8 mouse cellular contexts compared by ENCODE assay signal in genomic region chr8:3671980-3672491, GRCm38 (mm10). TPM values are rescaled to one million over a fixed set of nuclear protein-coding genes. Genes with fewer than 3 reads are reported as not detected.
DNase-seq lines count a peak whose midpoint lies in the region; ATAC-seq and TF ChIP-seq lines count a peak whose summit lies in the region.

Gene Fcor (minus strand): TSS chr8:3672362.

- H3K27ac ChIP-seq in forebrain, embryonic 11.5 days (ENCODE audit: low read depth, low read length): peak within 1 kb of the TSS; percentile 37; the same call in 1 of the 2 replicates
- no peak within 1 kb of the TSS for H3K27ac ChIP-seq in heart, embryonic 16.5 days (ENCODE audit: low read length)
- no peak within 1 kb of the TSS for H3K27ac ChIP-seq in liver, embryonic 15.5 days (replicated peaks)
- peak within 1 kb of the TSS; percentile 76 for H3K27ac ChIP-seq in neural tube, embryonic 13.5 days (replicated peaks)
- H3K27ac ChIP-seq in testis, adult 2 months (ENCODE audit: control insufficient read depth, insufficient read depth, low read depth, low read length): no peak within 1 kb of the TSS

- peak within 1 kb of the TSS; percentile 47 for H3K4me3 ChIP-seq in forebrain, embryonic 11.5 days (ENCODE audit: low read depth, low read length)
- peak within 1 kb of the TSS; percentile 63 for H3K4me3 ChIP-seq in heart, embryonic 16.5 days (ENCODE audit: low read length)
- H3K4me3 ChIP-seq in liver, embryonic 15.5 days (replicated peaks): peak within 1 kb of the TSS; percentile 57
- H3K4me3 ChIP-seq in neural tube, embryonic 13.5 days: peak within 1 kb of the TSS; percentile 50
- peak within 1 kb of the TSS; percentile 83 for H3K4me3 ChIP-seq in testis, adult 2 months (ENCODE audit: control insufficient read depth, low read depth, low read length)

- TF ChIP-seq CTCF in testis, adult 2 months (IDR thresholded peaks at IDR 0.05; ENCODE audit: control insufficient read depth, insufficient read depth, insufficient replicate concordance, low read depth, low read length): peak; percentile 83

- WGBS in forebrain, embryonic 11.5 days: under 1% methylated on average over 23 of the region's 23 CpGs
- WGBS in heart, embryonic 16.5 days: under 1% methylated on average over 23 of the region's 23 CpGs
- WGBS in liver, embryonic 15.5 days (ENCODE audit: insufficient replicate concordance): under 1% methylated on average over 23 of the region's 23 CpGs
- WGBS in neural tube, embryonic 13.5 days: 1% methylated on average over 23 of the region's 23 CpGs

- no peaks in the 10 kb centered on the region for H3K9me3 ChIP-seq in forebrain, embryonic 11.5 days (ENCODE audit: control insufficient read depth, low read length)
- H3K9me3 ChIP-seq in heart, embryonic 16.5 days (replicated peaks; ENCODE audit: control insufficient read depth, low read length): no peaks in the 10 kb centered on the region
- H3K9me3 ChIP-seq in liver, embryonic 15.5 days (replicated peaks): no peaks in the 10 kb centered on the region
- H3K9me3 ChIP-seq in neural tube, embryonic 13.5 days: no peaks in the 10 kb centered on the region

- TF ChIP-seq POLR2A in testis, adult 2 months (IDR thresholded peaks at IDR 0.05; ENCODE audit: control insufficient read depth, low read depth, low read length): no peak

- no peaks in the 10 kb centered on the region for H3K4me1 ChIP-seq in forebrain, embryonic 11.5 days (replicated peaks; ENCODE audit: control insufficient read depth, insufficient read depth, low read length)
- peaks cover 4% of the 10 kb centered on the region; the same call in 1 of the 2 replicates for H3K4me1 ChIP-seq in heart, embryonic 16.5 days (ENCODE audit: control insufficient read depth, insufficient read depth, low read length)
- peaks cover 17% of the 10 kb centered on the region for H3K4me1 ChIP-seq in liver, embryonic 15.5 days (replicated peaks)
- peaks cover 12% of the 10 kb centered on the region for H3K4me1 ChIP-seq in neural tube, embryonic 13.5 days (replicated peaks)
- peaks cover 6% of the 10 kb centered on the region for H3K4me1 ChIP-seq in testis, adult 2 months (ENCODE audit: control insufficient read depth, insufficient read depth, low read length)

- ATAC-seq in forebrain, embryonic 11.5 days (replicated peaks; ENCODE audit: low FRiP score): peak; percentile 81
- ATAC-seq in heart, embryonic 16.5 days (replicated peaks; ENCODE audit: extremely low read depth, insufficient read depth, low FRiP score): peak; percentile 67
- peak; percentile 53 for ATAC-seq in liver, embryonic 15.5 days (ENCODE audit: insufficient read depth)
- ATAC-seq in neural tube, embryonic 13.5 days (ENCODE audit: low read depth): peak; percentile 88

- H3K36me3 ChIP-seq in forebrain, embryonic 11.5 days (ENCODE audit: control insufficient read depth, insufficient read depth, low read length): no peaks in the 10 kb centered on the region
- H3K36me3 ChIP-seq in heart, embryonic 16.5 days (ENCODE audit: control insufficient read depth, insufficient read depth): no peaks in the 10 kb centered on the region
- no peaks in the 10 kb centered on the region for H3K36me3 ChIP-seq in liver, embryonic 15.5 days (replicated peaks)
- no peaks in the 10 kb centered on the region for H3K36me3 ChIP-seq in neural tube, embryonic 13.5 days
- H3K36me3 ChIP-seq in testis, adult 2 months (ENCODE audit: control insufficient read depth, insufficient read depth, low read length): no peaks in the 10 kb centered on the region

- peak within 1 kb of the TSS; percentile 50 for H3K4me2 ChIP-seq in forebrain, embryonic 11.5 days (ENCODE audit: low read depth, low read length, severe bottlenecking)
- peak within 1 kb of the TSS; percentile 74 for H3K4me2 ChIP-seq in heart, embryonic 16.5 days (ENCODE audit: low read depth, low read length)
- peak within 1 kb of the TSS; percentile 73 for H3K4me2 ChIP-seq in liver, embryonic 15.5 days
- peak within 1 kb of the TSS; percentile 58 for H3K4me2 ChIP-seq in neural tube, embryonic 13.5 days

- peak; percentile 82 to 89 for DNase-seq in CD8-positive naive resting alpha-beta T cell, adult 2 months (ENCODE audit: low read depth in 2 of 2, low spot score in 2 of 2)
- peak; percentile 70 for DNase-seq in c-Kit-positive CD71-negative TER-119-negative erythroid progenitor cells, embryonic 14.5 days (ENCODE audit: low read depth)
- DNase-seq in forebrain, embryonic 11.5 days (ENCODE audit: low spot score): peak; percentile 92
- peak; percentile 83 to 93 for DNase-seq in kidney, postnatal 36 days

- no peaks in the 10 kb centered on the region for H3K27me3 ChIP-seq in forebrain, embryonic 11.5 days (ENCODE audit: control insufficient read depth, insufficient read depth, low read length)
- H3K27me3 ChIP-seq in heart, embryonic 16.5 days (ENCODE audit: control insufficient read depth, insufficient read depth, low read length): no peaks in the 10 kb centered on the region
- no peaks in the 10 kb centered on the region for H3K27me3 ChIP-seq in liver, embryonic 15.5 days
- no peaks in the 10 kb centered on the region for H3K27me3 ChIP-seq in neural tube, embryonic 13.5 days
- H3K27me3 ChIP-seq in testis, adult 2 months (ENCODE audit: control insufficient read depth, insufficient read depth, low read length): no peaks in the 10 kb centered on the region

- peak within 1 kb of the TSS; percentile 73 for H3K9ac ChIP-seq in forebrain, embryonic 11.5 days (ENCODE audit: low read length)
- H3K9ac ChIP-seq in heart, embryonic 16.5 days (ENCODE audit: low read length): peak within 1 kb of the TSS; percentile 58
- H3K9ac ChIP-seq in liver, embryonic 15.5 days: peak within 1 kb of the TSS; percentile 63; the same call in 1 of the 2 replicates
- peak within 1 kb of the TSS; percentile 72 for H3K9ac ChIP-seq in neural tube, embryonic 13.5 days

RNA-seq across cellular contexts. Expression of gene Fcor, which starts in this region (rescaled TPM):
- 9.3 and 12.1 TPM in 2 replicates for polyA plus RNA-seq in forebrain, embryonic 11.5 days (2014; fragmentation: Nextera tagmentation; extraction: Ambion mirVana)
- polyA plus RNA-seq in heart, embryonic 16.5 days (2015; fragmentation: Nextera tagmentation; extraction: Ambion mirVana): 4.3 and 4.4 TPM in 2 replicates
- 2.6 and 3.5 TPM in 2 replicates for polyA plus RNA-seq in liver, embryonic 15.5 days (2015; fragmentation: Nextera tagmentation; extraction: Ambion mirVana)
- 12.7 and 17.8 TPM in 2 replicates for polyA plus RNA-seq in neural tube, embryonic 13.5 days (2015; fragmentation: Nextera tagmentation; extraction: Ambion mirVana)
- polyA plus RNA-seq in testis, adult 2 months (2012; rRNA removed): 0.45 and 0.59 TPM in 2 replicates

Comparison
In these comparisons a context has a peak if more than half of its experiments do, and no peak if none do; other contexts are left out.
1. H3K27ac ChIP-seq: peak in forebrain, embryonic 11.5 days (single experiment) and neural tube, embryonic 13.5 days (single experiment); none in heart, embryonic 16.5 days (single experiment), liver, embryonic 15.5 days (single experiment) and testis, adult 2 months (single experiment).
2. Peak in every context shown above with its lines, with median percentiles within 50 percentile points of each other: DNase-seq, ATAC-seq, H3K4me2 ChIP-seq, H3K4me3 ChIP-seq and H3K9ac ChIP-seq.